Mouse (Mus musculus): ENCODE measurements at regions not wholly inside any gene's neighbourhood (a gene's known extent, or its start where the extent isn't known, plus 50 kb on each side); places are given as distances from the start of the nearest gene placed in this dataset.

DNA sequence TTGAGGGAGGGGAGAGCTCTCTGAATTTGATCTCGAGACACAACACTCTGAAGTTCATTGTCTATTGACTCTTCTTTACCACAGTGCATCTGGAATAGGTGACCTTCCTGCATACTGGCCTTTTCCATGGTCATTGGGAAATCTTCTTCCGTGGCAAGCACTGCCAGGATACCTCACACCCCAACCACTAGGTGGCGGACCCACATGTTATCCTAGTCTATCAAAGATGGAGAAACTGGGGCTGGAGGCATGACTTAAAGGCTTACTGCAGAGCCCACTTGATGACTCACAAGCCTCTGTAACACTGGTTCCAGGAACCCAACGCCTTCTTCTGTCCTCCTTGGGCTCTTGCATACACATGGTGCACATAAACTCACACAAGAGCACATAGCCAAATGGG is 467.2 kb upstream of the Mgmt start:
- TF ChIP-seq EP300 (IDR thresholded peaks at IDR 0.05; ENCODE audit: insufficient read depth, low read depth, low read length) (no peak), CTCF (IDR thresholded peaks at IDR 0.05) (peak; percentile 43), POLR2A (IDR thresholded peaks at IDR 0.05; ENCODE audit: insufficient read depth, low read depth, low read length) (no peak)
